Mouse (Mus musculus) hindbrain, embryonic 13.5 days (tissue): ENCODE data around the gene Gm47791. TPM values are rescaled to one million over a fixed set of nuclear protein-coding genes. Genes with fewer than 3 reads are reported as not detected.
A peak's percentile ranks its signal among the peaks of the same experiment; 100 is the strongest.

Source experiments
- ATAC-seq: fragments of 200-750 bp; cut with Nextera tagmentation; 2 replicates; pipeline ENCODE4 v1.8.0; 2017; ENCODE audit warnings: moderate TSS enrichment; ENCODE audit not compliant: low FRiP score
- H3K27ac ChIP-seq: fragments of 300-500 bp; sonication (generic); 2 replicates; pipeline ENCODE4 v1.5.1; 2015; ENCODE audit warnings: inconsistent platforms, mild to moderate bottlenecking, moderate library complexity
- H3K27me3 ChIP-seq: fragments of 300-500 bp; sonication (generic); 2 replicates; pipeline ENCODE4 v1.6.1; 2015; ENCODE audit warnings: mild to moderate bottlenecking, inconsistent platforms
- H3K36me3 ChIP-seq: fragments of 300-500 bp; sonication (generic); 2 replicates; pipeline ENCODE4 v1.6.1; 2015; ENCODE audit warnings: mild to moderate bottlenecking, inconsistent platforms
- H3K4me1 ChIP-seq: fragments of 300-500 bp; sonication (generic); replicated peaks from 2 replicates; pipeline ENCODE4 v1.6.1; 2015; ENCODE audit warnings: inconsistent platforms
- H3K4me2 ChIP-seq: fragments of 300-500 bp; sonication (generic); 2 replicates; pipeline ENCODE4 v1.6.1; 2015; ENCODE audit warnings: inconsistent platforms, mild to moderate bottlenecking, moderate library complexity
- H3K4me3 ChIP-seq: fragments of 300-500 bp; sonication (generic); 2 replicates; pipeline ENCODE4 v1.5.1; 2015; ENCODE audit warnings: mild to moderate bottlenecking, inconsistent platforms
- H3K9ac ChIP-seq: fragments of 300-500 bp; sonication (generic); 2 replicates; pipeline ENCODE4 v1.6.1; 2015; ENCODE audit warnings: mild to moderate bottlenecking, inconsistent platforms
- H3K9me3 ChIP-seq: fragments of 300-500 bp; sonication (generic); 2 replicates; pipeline ENCODE4 v1.6.1; 2016; ENCODE audit warnings: inconsistent platforms
- WGBS: fragments of 180-500 bp; shearing (Covaris S2); methylation state at CpG from one replicate; pipeline ENCODE4 v1.1.7; 2015; 5-methylcytosine and 5-hydroxymethylcytosine counted together
- polyA plus RNA-seq: library from polyadenylated mRNA; unstranded; fragments of >200 nt; fragmentation: Nextera tagmentation; extraction: Ambion mirVana; gene quantifications from 2 replicates; pipeline ENCODE4 v1.2.1, GENCODE M21; 2015

Gm47791 gene
- polyA plus RNA-seq: not detected in 2 replicates

DNA sequence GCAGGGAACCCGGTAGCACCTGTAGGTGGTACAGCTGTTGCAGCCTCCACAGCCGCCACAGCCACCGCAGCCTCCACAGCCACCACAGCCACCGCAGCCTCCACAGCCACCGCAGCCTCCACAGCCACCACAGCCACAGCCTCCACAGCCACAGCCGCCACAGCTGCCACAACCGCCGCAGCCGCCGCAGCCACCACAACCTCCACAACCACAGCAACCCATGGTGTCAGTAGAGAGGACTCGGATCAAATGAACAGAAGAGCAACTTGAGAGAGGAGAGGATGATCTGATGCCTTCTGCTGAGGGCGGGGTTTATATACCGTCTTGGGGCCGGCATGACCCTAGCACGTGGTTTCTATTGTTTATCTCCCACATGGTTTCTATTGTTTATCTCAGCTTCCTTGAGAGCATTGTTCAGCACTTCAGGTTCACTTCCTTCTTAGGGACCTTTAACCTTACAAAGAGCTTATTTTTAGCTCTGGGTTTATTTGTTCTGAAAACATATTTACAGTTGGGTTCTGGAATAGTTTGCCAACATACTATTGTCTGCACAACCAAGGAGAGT, at the start of gene Gm47791:
TSS of gene Gm47791 (minus strand) at position 222 of the 565 bp plus-strand sequence.
- Histone ChIP-seq H3K4me2 (no peak within 1 kb of the TSS), H3K9me3 (no peaks in the 10 kb centered on the region), H3K4me3 (no peak within 1 kb of the TSS), H3K27ac (no peak within 1 kb of the TSS), H3K27me3 (no peaks in the 10 kb centered on the region), H3K9ac (no peak within 1 kb of the TSS), H3K4me1 (no peaks in the 10 kb centered on the region), H3K36me3 (0 out of 2 replicates have a peak, but pooled peaks cover 3% of the 10 kb centered on the region)
- ATAC-seq: no peak
- WGBS: 83% methylated on average over 11 of the region's 15 CpGs

DNA sequence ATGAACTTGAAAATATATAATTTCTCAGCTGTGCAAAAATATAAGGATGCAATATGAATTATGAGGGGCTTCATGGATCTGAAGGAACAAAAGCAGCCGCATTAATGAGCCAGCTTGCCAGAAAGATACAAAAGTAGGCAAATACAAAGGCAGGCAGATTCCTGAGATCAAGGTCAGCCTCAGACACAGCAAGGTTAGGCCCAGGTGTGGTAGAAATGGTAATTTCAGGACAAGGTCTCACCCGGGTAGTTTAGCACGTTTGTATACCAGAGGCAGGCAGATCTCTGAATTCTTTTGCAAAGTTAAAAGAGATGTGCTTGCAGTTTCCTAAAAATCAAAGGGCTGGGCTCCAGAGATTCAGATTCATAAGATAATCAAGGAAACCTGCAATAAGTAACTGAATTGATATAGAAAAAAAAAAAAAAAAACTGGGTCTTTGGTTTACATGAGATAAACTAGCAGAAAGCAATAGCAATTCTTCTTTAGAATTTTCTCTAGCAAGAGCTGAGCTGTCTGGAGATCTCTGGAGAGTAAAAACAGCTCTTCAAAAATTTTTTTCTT, 49.7 kb upstream of the Gm47791 start:
- Histone ChIP-seq H3K27ac (no peak overlapping the region), H3K27me3 (no peaks in the 10 kb centered on the region), H3K4me1 (peaks cover 7% of the 10 kb centered on the region; the same call in 1 of the 2 replicates), H3K9me3 (no peaks in the 10 kb centered on the region), H3K36me3 (no peaks in the 10 kb centered on the region), H3K4me3 (no peak overlapping the region), H3K9ac (no peak overlapping the region), H3K4me2 (no peak overlapping the region)
- no peak for ATAC-seq
- WGBS: 72% methylated on average over 3 of the region's 3 CpGs

DNA sequence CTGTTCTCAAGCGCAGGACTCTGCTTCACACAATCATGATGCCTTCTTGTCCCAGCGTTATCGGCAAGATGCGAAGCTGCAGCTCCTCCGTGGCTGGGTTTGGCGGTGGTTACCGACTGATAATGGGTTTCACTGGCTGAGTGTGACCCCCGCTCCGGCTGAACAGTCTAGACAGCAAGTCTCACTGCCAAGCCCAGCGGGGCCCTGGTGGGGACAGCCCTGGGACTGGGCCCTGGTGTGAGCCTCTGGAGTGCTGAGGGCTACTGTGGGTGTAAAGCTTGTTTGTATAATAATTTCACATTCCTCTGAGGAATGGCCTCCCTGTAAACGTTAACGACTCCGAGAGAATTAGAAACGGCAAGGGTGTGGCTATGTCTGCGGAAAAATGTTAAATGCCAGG, 49.1 kb upstream of the Gm47791 start:
- Histone ChIP-seq H3K27ac (no peak overlapping the region), H3K4me3 (no peak overlapping the region), H3K9ac (no peak overlapping the region), H3K4me2 (no peak overlapping the region), H3K4me1 (peaks cover 8% of the 10 kb centered on the region; the same call in 1 of the 2 replicates), H3K9me3 (no peaks in the 10 kb centered on the region), H3K36me3 (no peaks in the 10 kb centered on the region), H3K27me3 (no peaks in the 10 kb centered on the region)
- no peak for ATAC-seq
- 66% methylated on average over 15 of the region's 15 CpGs for WGBS

DNA sequence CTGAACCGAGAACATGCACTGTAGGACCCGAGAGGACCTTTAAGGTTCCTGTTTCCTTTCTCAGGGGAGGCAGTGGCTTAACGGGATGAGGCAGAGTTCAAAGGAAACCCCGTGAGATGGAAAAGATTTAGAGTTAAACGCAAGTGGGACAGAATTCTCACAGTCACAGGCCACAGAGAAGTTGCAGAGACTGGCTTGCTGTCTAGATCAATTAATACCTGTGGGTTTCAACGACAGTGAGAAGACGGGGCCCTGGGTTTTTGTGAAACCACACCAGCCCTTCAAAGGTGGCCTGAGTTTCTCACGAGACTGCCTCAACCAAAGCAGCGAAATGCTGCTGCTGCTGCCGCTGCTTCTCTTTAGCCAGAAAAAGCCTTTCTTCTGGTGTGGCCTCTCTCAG, 48.3 kb upstream of the Gm47791 start:
- Histone ChIP-seq H3K27ac (no peak overlapping the region), H3K9me3 (no peaks in the 10 kb centered on the region), H3K4me2 (no peak overlapping the region), H3K36me3 (no peaks in the 10 kb centered on the region), H3K4me3 (no peak overlapping the region), H3K27me3 (no peaks in the 10 kb centered on the region), H3K9ac (no peak overlapping the region), H3K4me1 (peaks cover 8% of the 10 kb centered on the region; the same call in 1 of the 2 replicates)
- ATAC-seq: no peak
- WGBS: 79% methylated on average over 10 of the region's 10 CpGs

GRCm38 (mm10) chr1:82815941-82816716, 45.1 kb upstream of the Gm47791 start:
- ATAC-seq: no peak
- peak overlapping the region; percentile 26; the same call in 1 of the 2 replicates for H3K4me2 ChIP-seq

DNA sequence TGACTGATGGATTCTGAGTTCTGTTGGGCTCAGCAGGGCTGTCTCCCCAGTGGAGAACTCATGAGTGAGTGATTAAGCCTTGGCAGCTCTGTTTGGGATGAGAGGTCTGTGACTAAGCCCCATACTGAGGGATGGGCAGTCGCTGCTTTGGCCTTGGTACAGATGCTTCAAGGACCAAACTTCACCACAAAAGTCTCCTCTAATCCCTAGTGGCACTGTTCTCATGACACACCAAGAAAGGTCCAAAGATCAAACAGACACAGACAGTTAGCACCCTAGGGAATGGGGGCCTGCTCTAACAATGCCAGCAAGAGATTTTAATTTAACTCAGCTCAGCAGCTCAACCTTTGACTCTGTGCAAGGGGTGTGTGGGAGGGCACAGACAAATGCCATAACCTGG, 40.7 kb upstream of the Gm47791 start:
- Histone ChIP-seq H3K9ac (no peak overlapping the region), H3K4me3 (no peak overlapping the region), H3K27ac (no peak overlapping the region), H3K36me3 (no peaks in the 10 kb centered on the region), H3K27me3 (no peaks in the 10 kb centered on the region), H3K4me1 (peaks cover 5% of the 10 kb centered on the region; the same call in 1 of the 2 replicates), H3K9me3 (no peaks in the 10 kb centered on the region), H3K4me2 (no peak overlapping the region)
- no peak for ATAC-seq
- WGBS: 64% methylated on average over 1 of the region's 1 CpGs

More at GRCm38 (mm10) chr1:82815941-82816716, 45.1 kb upstream of the Gm47791 start:
- no peak overlapping the region for H3K9ac ChIP-seq
- H3K4me1 ChIP-seq: peaks cover 8% of the 10 kb centered on the region; the same call in 1 of the 2 replicates
- 66% methylated on average over 17 of the region's 17 CpGs for WGBS
- H3K36me3 ChIP-seq: no peaks in the 10 kb centered on the region
- H3K27me3 ChIP-seq: no peaks in the 10 kb centered on the region
- no peak overlapping the region for H3K27ac ChIP-seq
- no peaks in the 10 kb centered on the region for H3K9me3 ChIP-seq
- no peak overlapping the region for H3K4me3 ChIP-seq

DNA sequence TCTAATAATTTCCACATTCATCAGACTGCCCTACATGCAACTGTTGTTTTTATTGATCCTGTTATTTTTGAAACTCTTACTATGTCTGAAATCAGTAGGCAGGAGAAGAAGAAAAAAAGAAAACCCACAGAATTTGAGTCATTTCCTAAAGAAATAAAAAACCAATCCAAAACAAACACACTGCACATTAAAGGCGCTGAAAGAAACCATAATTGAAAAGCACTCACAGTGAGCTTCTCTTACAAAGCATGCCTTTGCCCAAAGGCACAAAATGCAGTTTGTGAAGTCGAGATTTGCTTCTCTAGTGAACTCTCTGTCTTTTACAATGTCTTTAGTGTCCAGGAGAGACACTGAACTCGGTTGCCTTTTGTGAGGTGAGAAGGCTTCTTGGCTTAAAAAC, 37.5 kb upstream of the Gm47791 start:
- no peaks in the 10 kb centered on the region for H3K4me1 ChIP-seq
- H3K27me3 ChIP-seq: no peaks in the 10 kb centered on the region
- H3K36me3 ChIP-seq: no peaks in the 10 kb centered on the region
- H3K27ac ChIP-seq: no peak overlapping the region
- no peaks in the 10 kb centered on the region for H3K9me3 ChIP-seq
- H3K9ac ChIP-seq: no peak overlapping the region
- no peak overlapping the region for H3K4me3 ChIP-seq
- H3K4me2 ChIP-seq: no peak overlapping the region
- 71% methylated on average over 3 of the region's 3 CpGs for WGBS
- ATAC-seq: no peak

GRCm38 (mm10) chr1:82807206-82807605, 36.2 kb upstream of the Gm47791 start:
- H3K27ac ChIP-seq: no peak overlapping the region

GRCm38 (mm10) chr1:82806391-82806790, 35.3 kb upstream of the Gm47791 start:
- Histone ChIP-seq H3K4me1 (no peaks in the 10 kb centered on the region), H3K4me2 (no peak overlapping the region), H3K27me3 (no peaks in the 10 kb centered on the region), H3K27ac (no peak overlapping the region), H3K9me3 (no peaks in the 10 kb centered on the region), H3K4me3 (no peak overlapping the region), H3K36me3 (no peaks in the 10 kb centered on the region), H3K9ac (no peak overlapping the region)
- WGBS: 83% methylated on average over 8 of the region's 8 CpGs
- ATAC-seq: no peak

More at GRCm38 (mm10) chr1:82807206-82807605, 36.2 kb upstream of the Gm47791 start:
- Histone ChIP-seq H3K4me2 (no peak overlapping the region), H3K27me3 (no peaks in the 10 kb centered on the region), H3K36me3 (no peaks in the 10 kb centered on the region), H3K4me3 (no peak overlapping the region), H3K9ac (no peak overlapping the region), H3K4me1 (no peaks in the 10 kb centered on the region), H3K9me3 (no peaks in the 10 kb centered on the region)
- ATAC-seq: no peak
- 91% methylated on average over 7 of the region's 7 CpGs for WGBS

DNA sequence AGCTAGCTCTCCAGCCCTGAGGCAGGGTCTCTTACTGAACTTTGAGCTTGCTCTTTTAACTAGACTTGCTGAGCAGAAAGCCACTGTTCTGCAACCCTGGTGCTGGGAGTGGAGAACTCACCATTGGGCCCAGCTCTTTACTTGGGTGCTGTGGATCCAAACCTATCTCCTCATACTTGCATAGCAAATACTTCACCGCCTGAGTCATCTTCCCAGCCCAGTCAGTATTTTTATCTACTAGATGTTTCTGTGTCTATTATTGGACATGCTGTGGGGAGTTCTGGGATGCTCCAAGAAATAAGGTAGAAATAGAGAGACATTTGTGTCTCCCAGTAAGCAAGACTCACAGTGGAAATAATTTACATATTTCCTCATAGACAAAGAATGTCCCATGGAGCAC, 33.0 kb upstream of the Gm47791 start:
- H3K9ac ChIP-seq: no peak overlapping the region
- no peak overlapping the region for H3K4me3 ChIP-seq
- H3K9me3 ChIP-seq: no peaks in the 10 kb centered on the region
- H3K27me3 ChIP-seq: no peaks in the 10 kb centered on the region
- no peaks in the 10 kb centered on the region for H3K4me1 ChIP-seq
- ATAC-seq: no peak
- no peaks in the 10 kb centered on the region for H3K36me3 ChIP-seq
- no peak overlapping the region for H3K4me2 ChIP-seq
- H3K27ac ChIP-seq: no peak overlapping the region
- WGBS: 97% methylated on average over 1 of the region's 1 CpGs

DNA sequence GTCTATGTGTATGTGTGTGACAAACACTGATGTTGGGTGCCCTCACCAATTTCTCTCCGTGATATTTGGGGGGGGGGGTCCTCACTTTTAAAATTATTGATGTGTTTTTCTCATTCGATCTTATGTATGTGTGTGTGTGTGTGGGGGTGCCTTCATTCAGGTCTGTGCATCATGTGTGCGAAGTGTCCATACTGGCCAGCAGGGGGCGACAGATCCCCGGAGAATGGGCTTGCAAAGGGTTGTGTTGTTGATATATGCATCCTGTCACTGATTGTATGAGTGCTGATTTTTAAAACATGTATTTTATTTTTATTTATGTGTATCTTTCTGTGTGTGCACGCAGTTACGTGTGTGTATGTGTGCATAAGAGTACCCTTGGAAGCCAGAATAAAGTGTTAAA, 32.6 kb upstream of the Gm47791 start:
- no peak overlapping the region for H3K27ac ChIP-seq
- no peak overlapping the region for H3K4me2 ChIP-seq
- no peaks in the 10 kb centered on the region for H3K27me3 ChIP-seq
- H3K4me3 ChIP-seq: no peak overlapping the region
- WGBS: 80% methylated on average over 7 of the region's 7 CpGs
- H3K9me3 ChIP-seq: no peaks in the 10 kb centered on the region
- ATAC-seq: no peak
- no peaks in the 10 kb centered on the region for H3K4me1 ChIP-seq
- no peak overlapping the region for H3K9ac ChIP-seq
- no peaks in the 10 kb centered on the region for H3K36me3 ChIP-seq

GRCm38 (mm10) chr1:82801105-82801783, 30.2 kb upstream of the Gm47791 start:
- no peak for ATAC-seq
- no peaks in the 10 kb centered on the region for H3K4me1 ChIP-seq
- 82% methylated on average over 12 of the region's 12 CpGs for WGBS

More at GRCm38 (mm10) chr1:82801105-82801783, 30.2 kb upstream of the Gm47791 start:
- H3K27me3 ChIP-seq: no peaks in the 10 kb centered on the region
- no peak overlapping the region for H3K27ac ChIP-seq
- no peak overlapping the region for H3K4me2 ChIP-seq
- H3K36me3 ChIP-seq: no peaks in the 10 kb centered on the region
- H3K9ac ChIP-seq: no peak overlapping the region
- H3K9me3 ChIP-seq: no peaks in the 10 kb centered on the region
- no peak overlapping the region for H3K4me3 ChIP-seq
